Mouse (Mus musculus): ENCODE measurements around the gene Satb1.

GRCm38 (mm10) chr17:51742502-51742901 lies 90.6 kb downstream of the Satb1 start:
- no peak for TF ChIP-seq POLR2A (IDR thresholded peaks at IDR 0.05; ENCODE audit: low read depth, low read length)
- TF ChIP-seq CTCF (IDR thresholded peaks at IDR 0.05; ENCODE audit: borderline replicate concordance, insufficient read depth, low read length): no peak

Measured in embryonic fibroblast, embryonic 13.5 days (primary cell).